Mouse (Mus musculus): ENCODE results near the gene Olfr313. TPM values are rescaled to one million over a fixed set of nuclear protein-coding genes. Genes with fewer than 3 reads are reported as not detected.
A peak's percentile ranks its signal among the peaks of the same experiment; 100 is the strongest.
"Not testable (repeated sequence)": the region's sequence is repeated elsewhere in the genome, so short reads cannot be mapped to it uniquely, and the experiment has no call there.

Gene Olfr313
- polyA plus RNA-seq, 1 experiment from 2014 or later: not detected

GRCm38 (mm10) chr11:58801558-58802228, 13.1 kb upstream of the Olfr313 start, which contains the start of gene Fam183b:
Fam183b (minus strand) TSS chr11:58801960.
- no peak within 1 kb of the TSS for H3K27ac ChIP-seq (replicated peaks)
- ATAC-seq (ENCODE audit: low FRiP score, low TSS enrichment): peak; percentile 66; the same call in 1 of the 2 replicates
- peak; percentile 57 for DNase-seq (ENCODE audit: low spot score)

GRCm38 (mm10) chr11:58803871-58804270, 10.9 kb upstream of the Olfr313 start:
- no peak overlapping the region for H3K9ac ChIP-seq (ENCODE audit: low read length)
- TF ChIP-seq CTCF (IDR thresholded peaks at IDR 0.05; ENCODE audit: low read depth) (no peak), EP300 (optimal IDR thresholded peaks at IDR 0.05) (no peak)
- no peaks in the 10 kb centered on the region for H3K27me3 ChIP-seq (ENCODE audit: control insufficient read depth, insufficient read depth, low read length)
- no peaks in the 10 kb centered on the region; the same call in 1 of the 2 replicates for H3K4me1 ChIP-seq (replicated peaks; ENCODE audit: control insufficient read depth, insufficient read depth)
- no peak overlapping the region for H3K4me2 ChIP-seq (replicated peaks; ENCODE audit: low read depth)
- ATAC-seq (ENCODE audit: low FRiP score, low TSS enrichment): no peak
- H3K9me3 ChIP-seq (ENCODE audit: control insufficient read depth, low read length): no peaks in the 10 kb centered on the region
- 29% methylated on average over 4 of the region's 4 CpGs for WGBS
- no peak for DNase-seq (ENCODE audit: low spot score)
- no peak overlapping the region for H3K27ac ChIP-seq (replicated peaks)
- H3K36me3 ChIP-seq (ENCODE audit: control insufficient read depth, insufficient read depth, low read length): no peaks in the 10 kb centered on the region
- H3K4me3 ChIP-seq (ENCODE audit: low read depth, low read length): no peak overlapping the region

More at GRCm38 (mm10) chr11:58801558-58802228, 13.1 kb upstream of the Olfr313 start, which contains the start of gene Fam183b:
- Histone ChIP-seq H3K9me3 (ENCODE audit: control insufficient read depth, low read length) (no peaks in the 10 kb centered on the region), H3K9ac (ENCODE audit: low read length) (no peak within 1 kb of the TSS), H3K27me3 (ENCODE audit: control insufficient read depth, insufficient read depth, low read length) (no peaks in the 10 kb centered on the region), H3K4me3 (ENCODE audit: low read depth, low read length) (no peak within 1 kb of the TSS), H3K4me2 (replicated peaks; ENCODE audit: low read depth) (peak within 1 kb of the TSS; percentile 6), H3K36me3 (ENCODE audit: control insufficient read depth, insufficient read depth, low read length) (no peaks in the 10 kb centered on the region), H3K4me1 (replicated peaks; ENCODE audit: control insufficient read depth, insufficient read depth) (no peaks in the 10 kb centered on the region; the same call in 1 of the 2 replicates)
- TF ChIP-seq CTCF (IDR thresholded peaks at IDR 0.05; ENCODE audit: low read depth) (no peak), EP300 (optimal IDR thresholded peaks at IDR 0.05) (no peak)
- WGBS: 18% methylated on average over 14 of the region's 14 CpGs

- H3K27me3 ChIP-seq (ENCODE audit: control insufficient read depth, insufficient read depth, low read length): no peaks in the 10 kb centered on the region
- WGBS: 21% methylated on average over 2 of the region's 2 CpGs
Observed at GRCm38 (mm10) chr11:58804393-58804792, 10.4 kb upstream of the Olfr313 start.

GRCm38 (mm10) chr11:58812001-58812400, 2.8 kb upstream of the Olfr313 start:
- Histone ChIP-seq H3K36me3 (ENCODE audit: control insufficient read depth, insufficient read depth, low read length) (no peaks in the 10 kb centered on the region), H3K27me3 (ENCODE audit: control insufficient read depth, insufficient read depth, low read length) (no peaks in the 10 kb centered on the region), H3K4me2 (replicated peaks; ENCODE audit: low read depth) (no peak overlapping the region), H3K4me3 (ENCODE audit: low read depth, low read length) (no peak overlapping the region), H3K4me1 (replicated peaks; ENCODE audit: control insufficient read depth, insufficient read depth) (no peaks in the 10 kb centered on the region), H3K9ac (ENCODE audit: low read length) (no peak overlapping the region), H3K9me3 (ENCODE audit: control insufficient read depth, low read length) (no peaks in the 10 kb centered on the region), H3K27ac (replicated peaks) (no peak overlapping the region)
- WGBS: 0% methylated on average over 1 of the region's 1 CpGs
- ATAC-seq (ENCODE audit: low FRiP score, low TSS enrichment) (no peak), DNase-seq (ENCODE audit: low spot score) (no peak)
- TF ChIP-seq EP300 (optimal IDR thresholded peaks at IDR 0.05) (no peak), CTCF (IDR thresholded peaks at IDR 0.05; ENCODE audit: low read depth) (peak; percentile 50)

More at GRCm38 (mm10) chr11:58804393-58804792, 10.4 kb upstream of the Olfr313 start:
- H3K9ac ChIP-seq (ENCODE audit: low read length): no peak overlapping the region
- no peak overlapping the region for H3K4me3 ChIP-seq (ENCODE audit: low read depth, low read length)
- H3K36me3 ChIP-seq (ENCODE audit: control insufficient read depth, insufficient read depth, low read length): no peaks in the 10 kb centered on the region
- ATAC-seq (ENCODE audit: low FRiP score, low TSS enrichment) (0 out of 2 replicates have a peak, but pooled peaks have one; percentile 49), DNase-seq (ENCODE audit: low spot score) (peak; percentile 27)
- H3K9me3 ChIP-seq (ENCODE audit: control insufficient read depth, low read length): no peaks in the 10 kb centered on the region
- H3K27ac ChIP-seq (replicated peaks): no peak overlapping the region
- H3K4me1 ChIP-seq (replicated peaks; ENCODE audit: control insufficient read depth, insufficient read depth): no peaks in the 10 kb centered on the region; the same call in 1 of the 2 replicates
- no peak overlapping the region for H3K4me2 ChIP-seq (replicated peaks; ENCODE audit: low read depth)
- TF ChIP-seq EP300 (optimal IDR thresholded peaks at IDR 0.05) (no peak), CTCF (IDR thresholded peaks at IDR 0.05; ENCODE audit: low read depth) (no peak)

GRCm38 (mm10) chr11:58815676-58816075, 876 bp downstream of the Olfr313 start:
- WGBS: 81% methylated on average over 1 of the region's 1 CpGs
- Histone ChIP-seq H3K27ac (replicated peaks) (no peak overlapping the region), H3K4me2 (replicated peaks; ENCODE audit: low read depth) (no peak overlapping the region), H3K9ac (ENCODE audit: low read length) (no peak overlapping the region), H3K36me3 (ENCODE audit: control insufficient read depth, insufficient read depth, low read length) (no peaks in the 10 kb centered on the region), H3K4me3 (ENCODE audit: low read depth, low read length) (no peak overlapping the region), H3K4me1 (replicated peaks; ENCODE audit: control insufficient read depth, insufficient read depth) (no peaks in the 10 kb centered on the region), H3K9me3 (ENCODE audit: control insufficient read depth, low read length) (no peaks in the 10 kb centered on the region), H3K27me3 (ENCODE audit: control insufficient read depth, insufficient read depth, low read length) (no peaks in the 10 kb centered on the region)
- ATAC-seq (ENCODE audit: low FRiP score, low TSS enrichment) (no peak), DNase-seq (ENCODE audit: low spot score) (no peak)
- no peak for TF ChIP-seq CTCF (IDR thresholded peaks at IDR 0.05; ENCODE audit: low read depth)
- no peak for TF ChIP-seq EP300 (optimal IDR thresholded peaks at IDR 0.05)

GRCm38 (mm10) chr11:58828937-58829336, 14.1 kb downstream of the Olfr313 start, which contains the start of gene Olfr312:
Olfr312 (plus strand) TSS chr11:58829237.
- ATAC-seq (ENCODE audit: low FRiP score, low TSS enrichment); DNase-seq (ENCODE audit: low spot score); H3K9me3 ChIP-seq (ENCODE audit: control insufficient read depth, low read length); H3K36me3 ChIP-seq (ENCODE audit: control insufficient read depth, insufficient read depth, low read length); H3K4me2 ChIP-seq (replicated peaks; ENCODE audit: low read depth); H3K27ac ChIP-seq (replicated peaks); H3K9ac ChIP-seq (ENCODE audit: low read length); H3K4me3 ChIP-seq (ENCODE audit: low read depth, low read length); H3K27me3 ChIP-seq (ENCODE audit: control insufficient read depth, insufficient read depth, low read length); H3K4me1 ChIP-seq (replicated peaks; ENCODE audit: control insufficient read depth, insufficient read depth): not testable (repeated sequence)

Measured in stomach, postnatal 0 days (tissue).